Mouse (Mus musculus) spleen, embryonic (tissue): ENCODE measurements at regions not wholly inside any gene's neighbourhood (a gene's known extent, or its start where the extent isn't known, plus 50 kb on each side); places are given as distances from the start of the nearest gene placed in this dataset.

Experiments used
- CTCF ChIA-PET: fragments of 350-600 bp; sonication (Branson Sonifier 250); formaldehyde crosslinking; loops from one replicate; lab custom pipeline; 2022; lab: Charles Lee

DNA sequence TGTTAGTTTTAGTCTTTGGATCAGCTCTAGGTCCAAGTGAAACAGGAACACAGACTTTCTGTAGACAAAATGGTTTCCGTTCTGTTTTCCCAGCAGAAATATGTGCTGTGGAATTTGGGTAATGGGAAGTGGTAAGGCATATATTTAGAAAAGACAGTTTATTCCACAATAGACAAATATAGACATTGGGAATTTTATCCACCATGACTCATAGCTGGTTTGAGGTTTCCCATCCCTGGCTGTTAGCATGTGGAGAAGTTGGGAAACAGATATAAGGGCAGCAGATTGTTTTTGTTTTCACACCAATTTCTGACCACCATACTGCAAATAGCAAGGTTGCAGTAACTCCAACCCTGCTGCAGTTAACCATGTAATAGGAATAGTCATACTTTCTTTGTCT, 385.0 kb upstream of the Adam34 start:
- CTCF ChIA-PET: no interaction called here

DNA sequence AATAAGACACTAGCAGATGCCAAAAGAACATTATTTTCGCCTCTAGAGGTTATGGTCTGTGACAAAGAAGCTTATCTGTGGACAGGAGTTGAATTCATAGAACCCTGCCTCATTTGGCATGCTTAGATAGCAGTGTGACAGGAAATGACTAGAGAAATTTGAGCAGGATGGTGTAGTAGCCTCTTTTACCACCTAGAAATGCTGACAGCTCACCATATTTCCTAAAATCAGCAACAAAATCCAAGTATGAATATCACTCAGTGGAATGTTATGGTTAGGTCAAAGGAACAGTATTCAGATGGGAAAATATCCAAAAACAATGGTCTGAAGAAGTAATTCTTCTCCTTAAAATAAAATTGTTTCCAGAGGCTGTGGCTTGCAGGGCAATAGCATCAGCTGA, 383.6 kb upstream of the Adam34 start:
- CTCF ChIA-PET: no interaction called here

DNA sequence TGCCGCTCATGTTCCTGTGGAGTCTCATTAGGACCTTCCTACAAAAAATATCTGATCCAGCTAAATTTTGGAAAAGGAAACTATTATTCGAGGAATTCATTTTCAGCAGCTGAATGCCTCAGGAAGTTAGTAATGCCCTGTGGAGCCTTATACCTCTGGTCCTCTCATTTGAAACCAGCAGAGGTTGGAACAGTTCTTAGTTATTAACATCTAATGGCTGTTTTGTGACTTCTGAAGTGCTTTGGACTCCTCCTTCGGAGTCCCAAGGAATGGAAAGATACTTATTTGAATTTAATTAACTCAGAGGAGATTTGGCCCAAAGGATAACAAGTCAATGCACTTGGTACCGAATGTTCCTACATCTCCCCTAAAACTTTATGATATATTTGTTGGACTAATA, 372.2 kb upstream of the Adam34 start:
- CTCF ChIA-PET: no interaction called here

DNA sequence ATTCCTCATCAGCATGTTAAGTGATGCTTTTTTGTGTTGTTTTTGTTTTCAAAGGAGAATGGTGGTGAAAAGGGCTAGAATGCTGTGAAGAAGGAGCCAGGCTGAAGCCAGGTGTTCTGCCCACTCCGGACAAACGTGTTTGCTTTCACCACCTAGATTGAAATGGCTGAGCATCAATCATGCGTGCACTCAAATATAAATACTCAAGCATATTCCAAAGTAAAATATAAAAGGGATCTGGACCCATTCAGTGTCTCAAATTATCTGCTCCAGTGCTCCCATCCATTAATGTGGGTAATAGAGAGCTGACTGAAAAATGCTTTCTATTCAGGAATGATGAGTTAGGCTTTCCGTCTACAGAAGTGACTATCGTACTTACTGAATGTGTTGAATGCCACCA, 349.0 kb upstream of the Adam34 start:
- CTCF ChIA-PET: no interaction called here

DNA sequence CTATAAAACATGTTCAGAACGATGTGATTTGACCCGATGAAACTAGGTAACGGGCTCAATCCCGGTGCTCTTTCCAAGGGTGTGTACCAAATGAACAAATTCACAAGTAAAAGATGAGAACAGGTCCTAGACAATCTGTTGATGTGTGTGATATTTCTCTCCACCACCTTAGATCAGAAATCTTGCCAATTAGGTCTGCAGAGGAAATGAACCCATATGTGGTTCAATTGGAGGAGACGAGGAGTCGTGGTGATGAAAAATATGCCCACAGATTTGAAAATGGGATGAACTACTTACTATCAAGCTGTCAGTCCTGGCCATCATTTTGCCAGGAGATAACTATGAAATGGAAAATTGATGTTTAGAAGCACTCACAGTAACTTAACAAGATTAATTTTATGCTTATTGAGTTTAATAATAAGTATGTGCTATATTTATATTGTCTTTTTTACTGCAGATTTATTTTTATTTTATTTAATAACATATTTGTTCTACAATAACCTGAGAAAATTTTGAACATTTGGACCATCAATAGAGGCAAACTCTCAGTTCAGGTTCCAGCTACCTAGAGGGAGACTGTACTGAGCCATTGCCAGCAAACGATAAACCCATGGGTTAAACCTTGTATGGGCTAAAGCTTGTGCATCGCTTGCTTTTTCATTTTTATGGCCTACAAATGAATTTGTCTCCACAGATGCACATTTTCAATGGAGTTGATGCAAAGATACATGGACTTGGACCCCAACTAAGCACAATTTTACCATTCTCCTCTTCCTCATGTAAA, 332.9 kb upstream of the Adam34 start:
- CTCF ChIA-PET: interaction anchor here (0.6 kb wide), 1 partner anchor 659 kb away, joined by 3 read pairs; no protein-coding TSS in a partner anchor

DNA sequence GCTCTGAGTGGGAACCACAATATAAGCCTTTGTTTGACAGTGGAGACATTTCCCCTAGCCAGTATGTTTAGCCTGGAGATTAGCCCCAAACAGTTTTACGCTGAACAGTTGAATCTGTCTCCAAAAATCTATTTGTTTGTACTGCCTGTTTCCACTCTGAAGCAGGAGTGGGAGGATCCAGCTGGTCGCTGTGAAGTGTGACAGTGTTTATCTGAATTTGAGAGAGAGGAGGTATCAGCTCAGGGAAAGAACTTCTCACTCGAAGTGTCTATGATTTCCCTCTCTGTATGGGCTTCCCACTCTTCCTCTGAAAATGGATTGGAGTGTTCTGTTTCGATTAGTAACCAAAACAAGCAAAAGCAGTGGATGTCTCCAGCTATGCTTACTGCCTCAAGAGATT, 324.4 kb upstream of the Adam34 start:
- CTCF ChIA-PET: no interaction called here

DNA sequence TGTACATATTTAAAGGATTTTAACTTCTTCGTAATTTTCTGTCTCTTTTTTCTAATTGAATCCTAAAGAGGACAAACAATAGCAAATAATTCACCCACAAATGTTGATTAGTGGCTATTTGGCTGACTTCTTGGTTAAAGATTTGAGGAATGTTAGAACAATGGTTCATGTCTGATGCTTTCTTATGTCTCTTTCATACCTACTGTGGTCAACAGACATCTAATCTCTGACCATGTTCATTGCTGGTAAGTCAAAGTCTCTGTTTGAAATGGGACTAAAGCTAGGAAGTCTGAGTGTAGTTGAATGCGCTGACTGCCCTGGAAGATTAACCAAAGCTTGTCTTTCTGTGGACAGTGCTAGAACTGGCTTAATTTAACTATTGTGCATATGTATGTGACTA, 321.5 kb upstream of the Adam34 start:
- CTCF ChIA-PET: no interaction called here

DNA sequence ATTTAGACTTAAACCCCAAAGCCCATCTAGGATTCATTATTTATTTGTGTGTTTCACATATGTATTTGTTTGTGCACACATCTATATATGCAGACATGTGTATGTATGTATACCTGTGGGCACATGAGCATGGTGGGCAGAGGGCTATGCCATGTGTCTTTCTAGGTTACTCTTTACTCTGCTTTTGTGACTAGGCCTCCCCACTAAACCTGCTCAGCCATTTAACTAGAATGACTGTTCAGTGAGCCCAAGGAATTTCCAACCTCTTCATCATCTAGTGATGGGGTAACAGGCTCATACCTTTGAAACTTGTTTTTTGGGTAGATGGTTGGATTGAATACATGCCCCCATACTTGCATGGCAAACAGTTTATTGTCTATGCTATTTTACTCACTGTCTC, 321.1 kb upstream of the Adam34 start:
- CTCF ChIA-PET: no interaction called here

DNA sequence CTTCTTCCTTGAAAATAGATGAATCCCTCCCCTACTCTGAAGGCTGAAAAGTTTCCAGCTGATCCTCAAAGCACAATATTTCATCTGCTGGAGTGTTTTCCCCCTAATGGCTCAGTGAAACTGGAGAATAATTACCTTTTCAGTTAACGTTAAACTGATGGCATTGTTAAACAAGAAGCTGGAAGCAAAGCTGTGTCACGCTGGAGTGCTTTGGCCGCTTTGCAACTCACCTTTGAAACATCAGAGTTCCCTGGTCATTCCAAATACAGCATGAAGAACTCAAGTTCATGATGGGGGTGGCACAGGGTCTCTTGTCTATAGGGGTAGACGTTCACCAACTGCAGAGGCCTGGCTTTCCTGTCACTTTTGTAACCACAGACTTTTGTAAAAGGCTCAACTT, 317.9 kb upstream of the Adam34 start:
- CTCF ChIA-PET: no interaction called here

DNA sequence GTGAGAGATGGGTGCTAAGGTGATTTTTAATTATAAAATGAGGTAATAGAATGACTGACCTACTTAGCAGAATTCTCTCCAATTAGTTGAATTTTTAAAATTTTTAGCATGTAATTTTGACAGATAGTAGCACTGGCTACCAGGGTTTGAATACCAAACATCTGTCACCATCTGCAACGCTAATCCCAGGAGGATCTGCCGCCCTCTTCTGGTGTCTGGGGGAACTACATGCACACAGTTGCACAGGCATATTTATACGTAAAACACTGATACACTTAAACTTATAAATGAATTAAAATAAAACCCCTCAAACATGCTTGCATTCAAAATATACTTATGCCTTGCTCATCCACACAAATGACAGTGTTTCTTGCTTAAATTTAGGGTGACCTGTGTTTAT, 316.1 kb upstream of the Adam34 start:
- CTCF ChIA-PET: no interaction called here

DNA sequence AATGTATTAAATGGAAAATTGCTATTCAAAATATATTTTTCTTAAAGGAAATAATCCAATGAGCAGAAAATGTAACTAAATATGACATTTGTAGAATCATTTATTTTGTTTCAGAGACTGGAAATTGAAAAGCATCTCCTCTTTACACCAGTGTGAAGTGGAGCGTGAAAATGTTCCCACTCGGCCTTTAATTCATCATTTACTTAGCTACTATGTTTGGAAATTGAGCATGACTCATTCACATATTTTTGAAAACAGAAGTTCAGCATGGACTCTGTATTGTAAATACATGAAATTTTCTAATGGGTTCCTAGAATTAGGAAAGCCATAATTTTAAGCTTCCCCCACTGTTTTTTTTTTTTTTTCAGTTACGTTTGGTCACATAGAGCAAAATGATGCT, 314.2 kb upstream of the Adam34 start:
- CTCF ChIA-PET: no interaction called here
